Mouse (Mus musculus) C2C12 (cell line): Measurements from ENCODE around the gene Gm9964.

Experiments
- CTCF ChIP-seq: IDR thresholded peaks from one replicate; pipeline ENCODE4 v1.5.1; 2011; ENCODE audit not compliant: control insufficient read depth, insufficient read depth, insufficient read length
- FOSL1 ChIP-seq: IDR thresholded peaks from one replicate; pipeline ENCODE4 v1.8.0; 2011; ENCODE audit warnings: mild to moderate bottlenecking, low read length; ENCODE audit not compliant: poor library complexity, insufficient read depth, severe bottlenecking
- MAX ChIP-seq: IDR thresholded peaks from one replicate; pipeline ENCODE4 v1.6.1; 2011; ENCODE audit warnings: mild to moderate bottlenecking, control low read depth

- no peak for TF ChIP-seq CTCF
- no peak for TF ChIP-seq MAX
- no peak for TF ChIP-seq FOSL1
These were observed 7.6 kb downstream of the Gm9964 start for GRCm38 (mm10) chr11:79288913-79289640.
